ENCODE assay signal across 23 mouse cellular contexts in genomic region chr19:6070571-6071250, GRCm38 (mm10). TPM values are rescaled to one million over a fixed set of nuclear protein-coding genes. Genes with fewer than 3 reads are reported as not detected.
DNase-seq lines count a peak whose midpoint lies in the region; ATAC-seq and TF ChIP-seq lines count a peak whose summit lies in the region.
"Had no signal": no experiment of that assay in that cellular context is flagged by ENCODE, and none has a peak within 500 bp of the region (broad histone marks: within the 10 kb centered on the region; RNA-seq: fewer than 3 reads in every experiment).

No protein-coding gene starts in this region.

- no peaks in the 10 kb centered on the region for H3K9me3 ChIP-seq in hindbrain, embryonic 14.5 days (ENCODE audit: control insufficient read depth, low read length)
- H3K9me3 ChIP-seq: forebrain, embryonic 13.5 days; heart, embryonic 13.5 days; kidney, embryonic 15.5 days; limb, embryonic 12.5 days; liver, embryonic 12.5 days; neural tube, embryonic 15.5 days had no signal

- peaks cover 28% of the 10 kb centered on the region for H3K4me1 ChIP-seq in thymus, adult 2 months (replicated peaks; ENCODE audit: control insufficient read depth, insufficient read depth, low read length)
- peaks cover 16% of the 10 kb centered on the region for H3K4me1 ChIP-seq in hindbrain, embryonic 14.5 days (replicated peaks; ENCODE audit: control insufficient read depth, insufficient read depth, low read length)

- peak overlapping the region; percentile 76 for H3K27ac ChIP-seq in thymus, adult 2 months (ENCODE audit: control insufficient read depth, insufficient read depth, low read length)
- no peak overlapping the region for H3K27ac ChIP-seq in hindbrain, embryonic 14.5 days
- H3K27ac ChIP-seq: forebrain, embryonic 13.5 days; heart, embryonic 13.5 days; kidney, embryonic 15.5 days; limb, embryonic 12.5 days; liver, embryonic 12.5 days; neural tube, embryonic 15.5 days; stomach, postnatal 0 days had no signal

- peak; percentile 50 to 65 for DNase-seq in cerebellum, postnatal 14 days
- no peak for DNase-seq in cerebellum, postnatal 36 days
- no peak for DNase-seq in thymus, adult 2 months
- no peak for DNase-seq in thymus, postnatal 14 days
- peak; percentile 84 for DNase-seq in ZHBTc4 (ENCODE audit: low read depth, low spot score)
- no peak for DNase-seq in hindbrain, embryonic 14.5 days (ENCODE audit: low spot score)
- no peak for DNase-seq in testis, postnatal 14 days (ENCODE audit: low spot score)
- DNase-seq: gastrocnemius, postnatal 10 days; lung, adult 2 months; lung, postnatal 36 days; right cerebral cortex, postnatal 25 days; thymus, postnatal 36 days had no signal

- no peak for TF ChIP-seq POLR2A in thymus, adult 2 months (IDR thresholded peaks at IDR 0.05; ENCODE audit: control insufficient read depth, extremely low read depth, insufficient read depth, low read length, poor library complexity)

- no peaks in the 10 kb centered on the region for H3K36me3 ChIP-seq in thymus, adult 2 months (ENCODE audit: control insufficient read depth, insufficient read depth, low read length)
- H3K36me3 ChIP-seq in hindbrain, embryonic 14.5 days (replicated peaks; ENCODE audit: control insufficient read depth, insufficient read depth) = peaks cover 55% of the 10 kb centered on the region

- peak overlapping the region; percentile 25 for H3K4me3 ChIP-seq in thymus, adult 2 months (ENCODE audit: control insufficient read depth, insufficient read depth, low read length)
- H3K4me3 ChIP-seq in hindbrain, embryonic 14.5 days (replicated peaks; ENCODE audit: low read length) = no peak overlapping the region
- H3K4me3 ChIP-seq: forebrain, embryonic 13.5 days; heart, embryonic 13.5 days; kidney, embryonic 15.5 days; limb, embryonic 12.5 days; liver, embryonic 12.5 days; myocyte; neural tube, embryonic 15.5 days had no signal

- WGBS in thymus, adult 2 months = 80% methylated on average over 31 of the region's 31 CpGs
- WGBS in hindbrain, embryonic 14.5 days = 89% methylated on average over 31 of the region's 31 CpGs

- no peak for ATAC-seq in hindbrain, embryonic 14.5 days (ENCODE audit: low FRiP score)
- ATAC-seq: forebrain, embryonic 13.5 days; hindbrain, embryonic 16.5 days; intestine, postnatal 0 days; liver, embryonic 12.5 days had no signal

- no peaks in the 10 kb centered on the region for H3K27me3 ChIP-seq in thymus, adult 2 months (ENCODE audit: control insufficient read depth, insufficient read depth, low read length)
- no peaks in the 10 kb centered on the region for H3K27me3 ChIP-seq in hindbrain, embryonic 14.5 days (ENCODE audit: control insufficient read depth, insufficient read depth, low read length)
- H3K27me3 ChIP-seq: forebrain, embryonic 13.5 days; heart, embryonic 13.5 days; kidney, embryonic 15.5 days; limb, embryonic 12.5 days; liver, embryonic 12.5 days; neural tube, embryonic 15.5 days had no signal

- no peak overlapping the region for H3K4me2 ChIP-seq in hindbrain, embryonic 14.5 days (replicated peaks)
- H3K4me2 ChIP-seq: forebrain, embryonic 13.5 days; heart, embryonic 13.5 days; kidney, embryonic 15.5 days; limb, embryonic 12.5 days; liver, embryonic 12.5 days; neural tube, embryonic 15.5 days had no signal

- TF ChIP-seq CTCF in thymus, adult 2 months (IDR thresholded peaks at IDR 0.05; ENCODE audit: borderline replicate concordance, control insufficient read depth, extremely low read depth, insufficient read depth, low read length, poor library complexity) = no peak

- no peak overlapping the region for H3K9ac ChIP-seq in hindbrain, embryonic 14.5 days
- H3K9ac ChIP-seq: forebrain, embryonic 13.5 days; heart, embryonic 13.5 days; kidney, embryonic 15.5 days; limb, embryonic 12.5 days; liver, embryonic 12.5 days; neural tube, embryonic 15.5 days had no signal

RNA-seq across cellular contexts. Expression of gene Tm7sf2, which starts 2.5 kb away (rescaled TPM):
- polyA plus RNA-seq in thymus, adult 2 months (2012; rRNA removed) = 35.8 and 42.0 TPM in 2 replicates
- 58.9 and 59.8 TPM in 2 replicates for polyA plus RNA-seq in hindbrain, embryonic 14.5 days (2014; fragmentation: Nextera tagmentation; extraction: Ambion mirVana)

RNA-seq across cellular contexts. Expression of gene Vps51, which starts 6.3 kb away (rescaled TPM):
- polyA plus RNA-seq in thymus, adult 2 months (2012; rRNA removed) = 145 and 163 TPM in 2 replicates
- polyA plus RNA-seq in hindbrain, embryonic 14.5 days (2014; fragmentation: Nextera tagmentation; extraction: Ambion mirVana) = 71.7 and 74.2 TPM in 2 replicates

RNA-seq across cellular contexts. Expression of gene Tmem262, which starts 9.1 kb away (rescaled TPM):
- polyA plus RNA-seq in thymus, adult 2 months (2012; rRNA removed) = 0.70 and 1.5 TPM in 2 replicates
- not detected in 2 replicates for polyA plus RNA-seq in hindbrain, embryonic 14.5 days (2014; fragmentation: Nextera tagmentation; extraction: Ambion mirVana)
- polyA plus RNA-seq: embryonic facial prominence, embryonic 11.5 days; forebrain, embryonic 13.5 days; heart, embryonic 13.5 days; hindbrain, embryonic 16.5 days; intestine, postnatal 0 days; kidney, embryonic 15.5 days; limb, embryonic 12.5 days; liver, embryonic 12.5 days; lung, adult 2 months; neural tube, embryonic 15.5 days; stomach, postnatal 0 days had no signal

RNA-seq across cellular contexts. Expression of gene Znhit2, which starts 9.7 kb away (rescaled TPM):
- polyA plus RNA-seq in thymus, adult 2 months (2012; rRNA removed) = 69.6 and 80.8 TPM in 2 replicates
- 35.3 and 36.3 TPM in 2 replicates for polyA plus RNA-seq in hindbrain, embryonic 14.5 days (2014; fragmentation: Nextera tagmentation; extraction: Ambion mirVana)

RNA-seq across cellular contexts. Expression of gene Gm28374, which starts 11.3 kb away (rescaled TPM):
- 0.65 and 0.84 TPM in 2 replicates for polyA plus RNA-seq in thymus, adult 2 months (2012; rRNA removed)
- polyA plus RNA-seq in hindbrain, embryonic 14.5 days (2014; fragmentation: Nextera tagmentation; extraction: Ambion mirVana) = 1.0 and 1.2 TPM in 2 replicates
- polyA plus RNA-seq: embryonic facial prominence, embryonic 11.5 days had no signal

Comparison
In these comparisons a context has a peak if more than half of its experiments do, and no peak if none do; other contexts are left out.
1. DNase-seq: peak in cerebellum, postnatal 14 days (2 of 2) and ZHBTc4 (single experiment); none in cerebellum, postnatal 36 days (0 of 2), thymus, adult 2 months (single experiment), thymus, postnatal 14 days (single experiment), hindbrain, embryonic 14.5 days (single experiment) and testis, postnatal 14 days (single experiment).